Mouse (Mus musculus) sigmoid colon, adult 10 weeks (tissue): ENCODE results near the gene Gale. TPM values are rescaled to one million over a fixed set of nuclear protein-coding genes. Genes with fewer than 3 reads are reported as not detected.

Experiments used
- polyA plus RNA-seq: library from polyadenylated mRNA; stranded (reverse); fragments of 350-450 nt; fragmentation: Illumina TruSeq; extraction: RNeasy Lipid Tissue Mini Kit (QIAGEN cat#74804); gene quantifications from one replicate; pipeline ENCODE4 v1.2.3, GENCODE M21; 2014; ENCODE audit warnings: low read depth, low replicate concordance

The Gale gene
- polyA plus RNA-seq, result 2.0 TPM

GRCm38 (mm10) chr4:135963457-135964193 lies at the start of gene Gale:
Gale (plus strand) TSS chr4:135963727.

DNA sequence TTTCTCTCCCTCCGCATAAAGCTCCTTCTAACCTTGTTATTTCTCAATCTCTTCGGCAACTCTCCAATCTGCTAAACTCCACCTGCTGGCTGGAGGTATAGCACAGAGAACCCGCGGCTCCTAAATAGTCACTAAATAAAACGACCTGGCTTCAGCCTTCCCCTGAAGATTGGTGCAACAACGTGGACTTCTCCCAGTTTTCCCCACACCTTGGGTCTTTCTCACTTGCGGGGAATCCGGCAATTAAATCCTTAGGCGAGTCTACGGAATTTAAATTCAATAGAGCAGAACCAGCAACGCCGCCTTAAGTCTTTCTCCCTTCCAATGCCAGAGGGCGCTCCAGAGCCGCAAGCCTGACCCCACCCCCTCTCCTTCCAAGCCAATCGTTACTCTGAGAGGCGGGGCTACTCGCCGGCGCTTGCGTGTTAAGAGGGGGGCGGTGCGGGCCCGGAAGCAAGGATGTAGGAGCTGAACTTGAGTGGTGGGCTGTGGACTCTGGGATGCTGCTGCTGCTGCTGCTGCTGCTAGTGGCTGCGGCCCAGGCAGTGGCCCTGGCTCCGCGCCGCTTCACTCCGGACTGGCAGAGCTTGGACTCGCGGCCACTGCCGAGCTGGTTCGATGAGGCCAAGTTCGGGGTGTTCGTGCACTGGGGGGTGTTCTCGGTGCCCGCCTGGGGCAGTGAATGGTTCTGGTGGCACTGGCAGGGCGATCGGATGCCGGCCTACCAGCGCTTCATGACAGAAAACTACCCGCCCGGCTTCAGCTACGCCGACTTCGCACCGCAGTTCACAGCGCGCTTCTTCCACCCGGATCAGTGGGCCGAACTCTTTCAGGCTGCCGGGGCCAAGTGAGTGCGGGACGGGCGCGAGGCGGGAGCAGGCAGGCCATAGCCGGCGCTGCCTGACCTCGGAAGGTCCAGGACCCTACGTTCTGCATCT lies 43.0 kb upstream of the Gale start, which contains the start of gene Fuca1:
TSS of gene Fuca1 (plus strand) at position 432 of the 938 bp plus-strand sequence.

GRCm38 (mm10) chr4:135946278-135946658 lies 17.3 kb upstream of the Gale start, which contains the start of gene Hmgcl:
Hmgcl (plus strand) TSS chr4:135946448.

GRCm38 (mm10) chr4:135972556-135972906 lies 9.0 kb downstream of the Gale start, which contains the start of gene Lypla2:
Lypla2 (minus strand) TSS chr4:135972626.

GRCm38 (mm10) chr4:135986943-135987710 lies 23.6 kb downstream of the Gale start, which contains the start of gene Pithd1:
Pithd1 (minus strand) TSS chr4:135987264.

Other genes starting within 250 kb of the Gale start
- 3.1 TPM for gene Il22ra1, start 235.6 kb upstream of the Gale start, polyA plus RNA-seq
- gene Myom3, start 204.0 kb upstream of the Gale start, polyA plus RNA-seq, result 0.60 TPM
- 309 TPM for gene Srsf10, start 108.0 kb upstream of the Gale start, polyA plus RNA-seq
- 508 TPM for gene Pnrc2, start 89.9 kb upstream of the Gale start, polyA plus RNA-seq
- 0.88 TPM for gene Cnr2, start 68.3 kb upstream of the Gale start, polyA plus RNA-seq
- 127 TPM for gene Fuca1, start 43.0 kb upstream of the Gale start, polyA plus RNA-seq
- gene Hmgcl, start 17.3 kb upstream of the Gale start, polyA plus RNA-seq, result 14.6 TPM
- 0.54 TPM for gene Lypla2, start 8.9 kb downstream of the Gale start, polyA plus RNA-seq
- 71.5 TPM for gene Pithd1, start 23.5 kb downstream of the Gale start, polyA plus RNA-seq
- gene Eloa, start 58.0 kb downstream of the Gale start, polyA plus RNA-seq, result 24.0 TPM
- 430 TPM for gene Rpl11, start 89.7 kb downstream of the Gale start, polyA plus RNA-seq
- gene Id3, start 179.8 kb downstream of the Gale start, polyA plus RNA-seq, result 10.3 TPM
- gene E2f2, start 208.7 kb downstream of the Gale start, polyA plus RNA-seq, result 2.7 TPM
- gene Asap3, start 242.6 kb downstream of the Gale start, polyA plus RNA-seq, result 0.28 TPM